Comparison of ENCODE assay signal across 10 mouse cellular contexts in genomic region chr2:45096638-45097247, GRCm38 (mm10). TPM values are rescaled to one million over a fixed set of nuclear protein-coding genes. Genes with fewer than 3 reads are reported as not detected.
DNase-seq lines count a peak whose midpoint lies in the region; ATAC-seq and TF ChIP-seq lines count a peak whose summit lies in the region.
"Had no signal": no experiment of that assay in that cellular context is flagged by ENCODE, and none has a peak within 500 bp of the region (broad histone marks: within the 10 kb centered on the region; RNA-seq: fewer than 3 reads in every experiment).

No protein-coding gene starts in this region.

- 0 out of 4 replicates have a peak overlapping the region, but pooled peaks have one; percentile 14 to 48 for H3K27ac ChIP-seq in heart, embryonic 14.5 days (replicated peaks in 1 of 2; ENCODE audit: control insufficient read depth in 1 of 2, insufficient read depth in 1 of 2, low read depth in 2 of 2, low read length in 2 of 2)
- peak overlapping the region; percentile 51; the same call in 1 of the 2 replicates for H3K27ac ChIP-seq in CH12.LX (ENCODE audit: insufficient read depth, low read depth)
- peak overlapping the region; percentile 72 for H3K27ac ChIP-seq in forebrain, embryonic 13.5 days
- peak overlapping the region; percentile 76 for H3K27ac ChIP-seq in midbrain, embryonic 13.5 days

- intact Hi-C loops in heart, postnatal 36 days (cut with DNase I), result no loop called here

- H3K9me3 ChIP-seq in heart, embryonic 14.5 days (ENCODE audit: control insufficient read depth, low read length), result no peaks in the 10 kb centered on the region
- no peaks in the 10 kb centered on the region for H3K9me3 ChIP-seq in CH12.LX (replicated peaks; ENCODE audit: low read length)
- no peaks in the 10 kb centered on the region for H3K9me3 ChIP-seq in forebrain, embryonic 13.5 days (replicated peaks)
- no peaks in the 10 kb centered on the region for H3K9me3 ChIP-seq in midbrain, embryonic 13.5 days

- peak overlapping the region; percentile 20 for H3K4me2 ChIP-seq in heart, embryonic 14.5 days (ENCODE audit: low read length)
- H3K4me2 ChIP-seq in CH12.LX (ENCODE audit: insufficient read depth, low read depth, poor library complexity, severe bottlenecking), result peak overlapping the region; percentile 93
- peak overlapping the region; percentile 45 for H3K4me2 ChIP-seq in forebrain, embryonic 13.5 days
- H3K4me2 ChIP-seq in midbrain, embryonic 13.5 days (replicated peaks), result peak overlapping the region; percentile 40
- H3K4me2 ChIP-seq: liver, embryonic 11.5 days had no signal

- H3K79me2 ChIP-seq in CH12.LX (replicated peaks; ENCODE audit: control insufficient read depth, extremely low read depth, insufficient read depth, poor library complexity, severe bottlenecking), result peaks cover 83% of the 10 kb centered on the region

- 32% methylated on average over 10 of the region's 10 CpGs for WGBS in heart, embryonic 14.5 days
- 15% methylated on average over 10 of the region's 10 CpGs for WGBS in forebrain, embryonic 13.5 days
- 9% methylated on average over 10 of the region's 10 CpGs for WGBS in midbrain, embryonic 13.5 days

- TF ChIP-seq CTCF in CH12.LX (conservative IDR thresholded peaks at IDR 0.05 in 1 of 2, IDR thresholded peaks at IDR 0.05 in 1 of 2; ENCODE audit: low read depth in 2 of 2, low read length in 2 of 2), result no peak

- DNase-seq in heart, postnatal 36 days, result no peak
- DNase-seq in CH12.LX (ENCODE audit: extremely low read depth), result no peak
- DNase-seq in urinary bladder, postnatal 25 days (ENCODE audit: low spot score), result no peak
- DNase-seq in adrenal gland, postnatal 25 days, result no peak
- no peak for DNase-seq in urinary bladder, postnatal 36 days (ENCODE audit: low spot score in 2 of 2)
- DNase-seq: adrenal gland, postnatal 10 days had no signal

- TF ChIP-seq EP300 in CH12.LX (IDR thresholded peaks at IDR 0.05; ENCODE audit: low read length), result 0 out of 2 replicates have a peak, but pooled peaks have one; percentile 26

- peaks cover 22 to 54% of the 10 kb centered on the region in 2 experiments for H3K4me1 ChIP-seq in heart, embryonic 14.5 days (ENCODE audit: control insufficient read depth in 2 of 2, insufficient read depth in 2 of 2, low read length in 2 of 2)
- peaks cover 10 to 79% of the 10 kb centered on the region in 2 experiments; a peak in 3 of 4 replicates for H3K4me1 ChIP-seq in CH12.LX (ENCODE audit: control insufficient read depth in 1 of 2, insufficient read depth in 2 of 2)
- H3K4me1 ChIP-seq in forebrain, embryonic 13.5 days, result peaks cover 90% of the 10 kb centered on the region
- H3K4me1 ChIP-seq in midbrain, embryonic 13.5 days (replicated peaks), result peaks cover 90% of the 10 kb centered on the region

- in situ Hi-C loops in CH12.LX (cut with MboI; ENCODE audit: low pct_ligation_motif_present, low pct_unique_long_range_greater_than_20kb, low sequenced_read_pairs), result no loop called here

- H3K27me3 ChIP-seq in heart, embryonic 14.5 days (ENCODE audit: control insufficient read depth, insufficient read depth, low read length), result no peaks in the 10 kb centered on the region
- H3K27me3 ChIP-seq in CH12.LX (replicated peaks), result no peaks in the 10 kb centered on the region
- no peaks in the 10 kb centered on the region for H3K27me3 ChIP-seq in forebrain, embryonic 13.5 days
- no peaks in the 10 kb centered on the region for H3K27me3 ChIP-seq in midbrain, embryonic 13.5 days

- peaks cover 12% of the 10 kb centered on the region; the same call in 1 of the 2 replicates for H3K36me3 ChIP-seq in heart, embryonic 14.5 days (ENCODE audit: control insufficient read depth, insufficient read depth, low read length)
- H3K36me3 ChIP-seq in CH12.LX (replicated peaks in 1 of 2; ENCODE audit: control insufficient read depth in 1 of 2, insufficient read depth in 1 of 2, low read length in 1 of 2), result peaks cover 25 to 40% of the 10 kb centered on the region in 2 experiments
- H3K36me3 ChIP-seq in forebrain, embryonic 13.5 days (ENCODE audit: poor library complexity, severe bottlenecking), result peaks cover 17% of the 10 kb centered on the region
- no peaks in the 10 kb centered on the region for H3K36me3 ChIP-seq in midbrain, embryonic 13.5 days

- no peak for ATAC-seq in heart, embryonic 14.5 days (ENCODE audit: insufficient number of reproducible peaks, insufficient read depth, low FRiP score, low read depth)
- peak; percentile 31 for ATAC-seq in forebrain, embryonic 13.5 days
- ATAC-seq in midbrain, embryonic 13.5 days, result 0 out of 2 replicates have a peak, but pooled peaks have one; percentile 25

- TF ChIP-seq RAD21 in CH12.LX (IDR thresholded peaks at IDR 0.05; ENCODE audit: low read depth, low read length), result no peak; the same call in 1 of the 2 replicates

- peak; percentile 20; the same call in 1 of the 2 replicates for TF ChIP-seq POLR2A in CH12.LX (IDR thresholded peaks at IDR 0.05; ENCODE audit: low read depth, low read length)

- dilution Hi-C loops in CH12.LX (cut with MboI; ENCODE audit: extremely low pct_ligation_motif_present, extremely low pct_unique_long_range_greater_than_20kb, low sequenced_read_pairs), result no loop called here

- peak overlapping the region; percentile 7 for H3K9ac ChIP-seq in heart, embryonic 14.5 days (ENCODE audit: low read length)
- H3K9ac ChIP-seq in CH12.LX (ENCODE audit: insufficient read depth, low read depth), result no peak overlapping the region; the same call in 1 of the 2 replicates
- H3K9ac ChIP-seq in forebrain, embryonic 13.5 days, result peak overlapping the region; percentile 17
- peak overlapping the region; percentile 48; the same call in 1 of the 2 replicates for H3K9ac ChIP-seq in midbrain, embryonic 13.5 days (replicated peaks)

- H3K4me3 ChIP-seq in heart, embryonic 14.5 days (ENCODE audit: control insufficient read depth in 1 of 2, insufficient read depth in 1 of 2, low read depth in 1 of 2, low read length in 2 of 2), result no peak overlapping the region
- H3K4me3 ChIP-seq in CH12.LX (replicated peaks in 1 of 3; ENCODE audit: low read depth in 2 of 3, low read length in 2 of 3, poor library complexity in 1 of 3), result peak overlapping the region in 1 of 3 experiments; percentile 7
- H3K4me3 ChIP-seq in forebrain, embryonic 13.5 days, result no peak overlapping the region
- H3K4me3 ChIP-seq in midbrain, embryonic 13.5 days (replicated peaks), result 0 out of 2 replicates have a peak overlapping the region, but pooled peaks have one; percentile 9

TF ChIP-seq in CH12.LX, 34 proteins besides CTCF, POLR2A, EP300 and RAD21:
- TF ChIP-seq NRF1 (IDR thresholded peaks at IDR 0.05; ENCODE audit: low read depth, low read length) (no peak), SIN3A (IDR thresholded peaks at IDR 0.05; ENCODE audit: low read length) (peak; percentile 77), USF2 (conservative IDR thresholded peaks at IDR 0.05; ENCODE audit: low read depth, low read length) (no peak), ZC3H11A (IDR thresholded peaks at IDR 0.05; ENCODE audit: low read depth, low read length) (no peak), ETS1 (conservative IDR thresholded peaks at IDR 0.05; ENCODE audit: low read depth, low read length) (no peak; the same call in 1 of the 2 replicates), KAT2A (IDR thresholded peaks at IDR 0.05; ENCODE audit: insufficient replicate concordance, low read length) (no peak), MAZ (IDR thresholded peaks at IDR 0.05; ENCODE audit: low read depth, low read length) (no peak), SMC3 (IDR thresholded peaks at IDR 0.05; ENCODE audit: low read depth, low read length) (peak; percentile 8; the same call in 1 of the 2 replicates), BHLHE40 (IDR thresholded peaks at IDR 0.05; ENCODE audit: low read depth, low read length) (peak; percentile 38), CHD1 (IDR thresholded peaks at IDR 0.05; ENCODE audit: low read depth, low read length) (0 out of 2 replicates have a peak, but pooled peaks have one; percentile 59), MAX (IDR thresholded peaks at IDR 0.05; ENCODE audit: low read length) (no peak), RCOR1 (conservative IDR thresholded peaks at IDR 0.05; ENCODE audit: low read depth, low read length) (no peak), ZNF384 (IDR thresholded peaks at IDR 0.05; ENCODE audit: low read depth, low read length) (peak; percentile 63), CHD2 (IDR thresholded peaks at IDR 0.05; ENCODE audit: low read length) (no peak), ELF1 (IDR thresholded peaks at IDR 0.05; ENCODE audit: low read depth, low read length) (no peak), USF1 (IDR thresholded peaks at IDR 0.05; ENCODE audit: low read depth, low read length) (no peak), UBTF (IDR thresholded peaks at IDR 0.05; ENCODE audit: low read depth, low read length) (no peak), TCF12 (IDR thresholded peaks at IDR 0.05; ENCODE audit: low read depth, low read length) (0 out of 2 replicates have a peak, but pooled peaks have one; percentile 14), NELFE (IDR thresholded peaks at IDR 0.05; ENCODE audit: low read depth, low read length) (no peak), IRF4 (IDR thresholded peaks at IDR 0.05; ENCODE audit: low read depth, low read length) (peak; percentile 34; the same call in 1 of the 2 replicates), JUND (conservative IDR thresholded peaks at IDR 0.05; ENCODE audit: low read depth, low read length) (no peak), ZKSCAN1 (IDR thresholded peaks at IDR 0.05; ENCODE audit: borderline replicate concordance, low read depth, low read length) (no peak)
TF ChIP-seq in CH12.LX: peak in this region for 7.

RNA-seq across cellular contexts. Expression of gene Zeb2, which starts 20.5 kb away (rescaled TPM):
- polyA plus RNA-seq in heart, embryonic 14.5 days (2014; fragmentation: Nextera tagmentation; extraction: Ambion mirVana), result 22.0 and 22.2 TPM in 2 replicates
- total RNA-seq in heart, postnatal 36 days (2021), result 10 to 100 TPM; 53.1 to 54.2 TPM
- total RNA-seq in CH12.LX (2012; rRNA removed) (20.6 and 25.8 TPM in 2 replicates), CH12.LX (2014; rRNA removed) (12.9 and 13.2 TPM in 2 replicates)
- polyA plus RNA-seq in CH12.LX (2012; ENCODE audit: insufficient read length, low read depth), result 20.8 and 21.1 TPM in 2 replicates
- 74.7 and 85.4 TPM in 2 replicates for polyA plus RNA-seq in forebrain, embryonic 13.5 days (2015; fragmentation: Nextera tagmentation; extraction: Ambion mirVana)
- 38.9 and 50.2 TPM in 2 replicates for polyA plus RNA-seq in midbrain, embryonic 13.5 days (2015; fragmentation: Nextera tagmentation; extraction: Ambion mirVana)
- 170 and 221 TPM in 2 replicates for total RNA-seq in adrenal gland, postnatal 25 days (2021)

Comparison
In these comparisons a context has a peak if more than half of its experiments do, and no peak if none do; other contexts are left out.
1. H3K4me2 ChIP-seq: peak in every context shown above with its lines; median percentile 93 in CH12.LX; 45 in forebrain, embryonic 13.5 days; 40 in midbrain, embryonic 13.5 days; 20 in heart, embryonic 14.5 days.